Mouse (Mus musculus) adrenal gland, postnatal 25 days (tissue): Measurements from ENCODE around the gene Tgfa. TPM values are rescaled to one million over a fixed set of nuclear protein-coding genes. Genes with fewer than 3 reads are reported as not detected.

Experiments
- DNase-seq: peaks from one replicate; pipeline ENCODE4 v3.0.0; 2021; ENCODE audit warnings: mixed read lengths
- total RNA-seq: library from RNA; stranded (reverse); gene quantifications from 2 replicates; pipeline ENCODE4 v1.2.3, GENCODE M21; 2021

Gene Tgfa
- total RNA-seq, 1 experiment from 2014 or later: 22.4 TPM

- no peak for DNase-seq
Observed at GRCm38 (mm10) chr6:86233512-86234430, 38.7 kb downstream of the Tgfa start.

DNA sequence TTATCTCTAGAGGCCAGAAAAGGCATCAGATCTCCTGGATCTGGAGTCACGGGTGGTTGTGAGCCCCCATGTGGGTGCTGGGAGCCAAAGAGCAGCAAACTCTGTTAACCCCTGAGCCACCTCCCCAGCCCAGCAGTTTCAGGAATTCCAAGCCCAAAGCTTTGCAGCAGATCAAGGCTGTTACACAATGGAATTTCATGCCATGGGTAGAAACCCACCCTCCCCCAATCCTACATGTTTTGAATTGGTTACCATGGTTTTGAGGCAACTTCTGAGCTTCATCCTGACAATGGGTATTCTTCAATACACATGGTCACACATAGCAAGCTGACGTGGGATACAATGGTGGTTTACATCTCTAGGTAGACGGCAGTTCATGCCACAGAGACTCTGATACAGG, 49.8 kb downstream of the Tgfa start:
- DNase-seq: no peak

DNA sequence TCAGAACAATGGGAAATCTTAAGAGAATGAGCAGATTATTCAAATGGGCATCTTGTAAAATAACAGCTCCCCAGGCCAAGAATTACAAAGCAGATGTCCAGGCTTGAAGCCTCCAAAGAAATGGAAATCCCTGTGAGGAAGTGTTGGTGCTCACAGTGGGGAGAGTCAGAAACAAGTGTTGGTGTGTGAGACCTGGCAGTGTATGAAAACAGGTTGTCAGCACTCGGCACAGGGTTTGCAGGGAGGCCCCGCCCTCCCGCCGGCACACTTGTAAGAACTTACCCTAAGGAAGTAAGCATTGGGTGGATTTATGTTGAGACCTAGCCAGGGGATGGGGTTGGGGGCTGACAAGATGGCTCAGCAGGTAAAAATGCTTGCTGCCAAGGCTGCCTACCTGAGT, 50.9 kb downstream of the Tgfa start:
- DNase-seq: no peak

GRCm38 (mm10) chr6:86248562-86248961, 53.5 kb downstream of the Tgfa start:
- DNase-seq: no peak

GRCm38 (mm10) chr6:86249042-86249441, 54.0 kb downstream of the Tgfa start:
- DNase-seq: no peak

DNA sequence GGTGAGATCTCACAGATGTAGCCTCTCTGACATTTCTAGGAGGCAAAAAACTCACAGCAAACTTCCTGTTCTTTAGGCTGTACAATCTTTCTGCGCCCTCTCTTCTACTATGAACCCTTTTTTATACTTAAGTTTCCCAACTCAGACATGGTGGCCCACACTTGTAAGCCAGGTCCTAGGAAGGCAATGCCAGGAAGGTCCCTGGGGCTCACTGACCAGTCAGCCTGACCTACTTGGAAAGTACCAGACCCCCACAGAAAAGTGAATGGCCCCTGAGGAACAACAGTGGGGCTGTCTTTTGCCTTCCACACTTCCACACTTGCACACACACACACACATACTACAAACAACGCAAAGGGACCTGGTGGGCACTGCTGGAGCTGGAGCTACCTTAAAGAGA, 55.2 kb downstream of the Tgfa start:
- no peak for DNase-seq

DNA sequence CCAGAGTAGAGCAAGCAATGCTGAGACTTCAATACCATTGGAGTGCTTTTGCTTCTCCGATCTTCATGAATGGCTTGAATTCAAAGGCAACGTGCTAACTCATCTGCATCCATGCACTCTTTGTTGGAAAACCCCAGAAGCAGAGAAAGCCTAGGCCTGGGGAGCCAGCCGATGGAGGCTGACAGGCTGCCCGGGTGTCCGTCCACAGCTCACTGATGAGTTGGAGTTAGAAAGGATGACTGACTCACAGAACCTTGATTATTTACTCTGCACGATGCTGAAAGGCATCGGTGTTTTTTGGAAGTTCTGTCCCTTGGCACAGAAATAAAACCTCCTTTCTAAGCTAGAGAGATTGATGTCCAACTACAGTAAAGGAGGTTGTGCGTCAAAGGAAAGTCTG, 55.8 kb downstream of the Tgfa start:
- DNase-seq: no peak

- DNase-seq: no peak
Observed at GRCm38 (mm10) chr6:86252176-86253125, 57.4 kb downstream of the Tgfa start.

DNA sequence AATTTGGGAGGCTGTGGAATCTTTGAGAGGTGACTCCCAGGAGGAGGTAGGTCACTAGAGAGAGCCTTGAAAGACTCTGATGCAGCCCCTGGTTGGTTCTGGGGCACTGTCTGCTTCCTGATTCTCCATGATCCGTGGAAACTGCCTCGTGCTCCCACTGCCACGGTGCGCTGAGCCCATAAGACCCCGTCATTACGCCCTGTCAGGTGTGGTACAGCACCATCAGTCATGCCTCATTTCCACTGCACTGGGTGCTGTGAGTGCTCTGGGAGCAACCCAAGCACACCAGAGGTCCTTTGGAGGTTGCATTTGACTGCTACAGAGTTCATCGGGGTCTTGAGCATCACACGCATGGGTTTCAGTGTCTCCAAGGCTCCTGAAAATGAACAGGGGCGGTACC, 60.9 kb downstream of the Tgfa start:
- DNase-seq: no peak

DNA sequence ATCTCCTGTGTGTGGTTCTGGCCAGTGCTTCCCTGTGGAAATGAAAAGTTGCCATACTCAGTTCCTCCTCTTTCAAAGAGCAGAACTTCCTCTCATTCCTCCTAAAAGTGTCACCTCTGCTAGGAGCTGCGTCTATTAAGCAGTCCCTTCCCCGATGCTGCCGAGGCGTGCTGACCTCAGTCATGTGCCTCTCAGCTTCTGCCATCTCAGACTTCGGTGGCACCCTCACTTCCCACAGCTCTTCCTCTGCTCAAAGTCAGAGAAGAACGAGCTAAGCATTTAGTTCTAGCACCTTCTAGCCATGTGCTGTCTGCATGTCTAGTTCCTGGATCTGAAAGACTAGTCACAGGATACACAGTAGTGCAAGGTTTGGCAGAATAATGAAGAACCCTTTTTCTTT, 64.2 kb downstream of the Tgfa start:
- no peak for DNase-seq

- DNase-seq: no peak
Observed at GRCm38 (mm10) chr6:86260322-86261050, 65.5 kb downstream of the Tgfa start.

DNA sequence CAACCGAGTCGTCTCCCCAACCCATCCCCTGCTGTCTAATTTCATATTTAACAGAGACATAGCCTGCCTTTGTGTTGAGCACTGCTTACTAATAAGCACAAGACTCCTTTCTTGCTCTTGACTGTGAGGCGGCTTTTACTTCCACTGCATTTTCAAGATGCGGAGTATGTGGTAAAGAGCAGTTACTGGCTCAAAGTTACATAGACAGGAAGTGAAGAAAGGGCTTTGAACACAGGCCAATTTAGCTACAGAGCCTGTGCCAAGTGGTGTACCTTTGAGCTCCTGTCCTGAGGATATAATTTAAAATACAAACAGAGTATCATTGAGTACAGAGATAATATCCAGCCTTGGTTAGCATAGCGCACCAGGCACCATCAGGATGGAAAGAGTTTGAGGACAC, 71.8 kb downstream of the Tgfa start:
- no peak for DNase-seq

DNA sequence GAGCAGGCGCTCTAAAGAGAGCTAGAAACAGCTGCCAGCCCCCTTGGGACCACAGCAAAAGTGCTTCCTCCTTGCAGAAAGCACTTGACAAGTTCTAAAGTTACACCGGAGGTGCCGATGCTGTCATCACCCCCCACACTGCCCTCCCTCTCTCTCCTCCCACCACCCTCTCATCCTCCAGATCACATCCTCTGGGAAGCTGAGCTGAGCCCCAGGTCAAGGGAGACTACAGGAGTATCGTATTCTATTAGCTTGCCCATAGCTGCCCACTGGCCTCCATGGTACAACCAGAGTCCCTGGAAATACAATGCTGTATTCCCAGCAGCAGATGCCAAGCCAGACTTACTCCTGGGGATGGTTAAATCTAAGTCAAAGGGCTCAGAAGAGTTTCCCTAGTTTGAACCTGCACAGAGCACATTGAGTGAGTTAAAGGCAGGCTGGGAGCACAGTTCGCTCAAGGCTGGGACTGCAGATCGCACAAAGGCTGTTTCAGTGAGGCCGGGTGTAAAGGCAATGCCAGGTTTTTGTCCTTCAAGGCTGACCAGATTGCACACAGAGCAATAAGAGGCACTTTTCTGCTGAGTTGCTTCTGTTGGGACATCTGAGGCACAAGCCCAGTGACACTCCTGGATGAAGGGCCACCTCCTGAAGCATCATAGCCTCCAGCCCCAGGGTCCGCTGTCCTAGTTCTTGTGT, 75.5 kb downstream of the Tgfa start:
- DNase-seq: peak; percentile 18

DNA sequence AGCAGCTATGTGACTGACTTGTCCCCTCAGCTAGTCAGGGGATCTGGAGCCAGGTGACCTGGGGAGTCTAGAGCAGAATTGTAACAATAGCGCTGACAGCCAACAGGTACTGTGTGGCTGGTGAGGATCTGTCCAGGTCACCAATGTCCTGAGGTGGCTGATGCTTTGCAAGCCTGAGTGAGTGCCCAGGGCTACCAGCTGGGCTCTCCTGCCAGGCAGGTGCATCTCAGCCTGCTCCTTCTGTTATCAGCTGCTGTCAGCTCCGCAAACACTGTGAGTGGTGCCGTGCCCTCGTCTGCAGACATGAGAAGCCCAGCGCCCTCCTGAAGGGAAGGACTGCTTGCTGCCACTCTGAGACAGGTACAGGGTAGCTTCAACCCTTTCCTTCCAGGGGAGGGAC, 76.1 kb downstream of the Tgfa start:
- DNase-seq: no peak

DNA sequence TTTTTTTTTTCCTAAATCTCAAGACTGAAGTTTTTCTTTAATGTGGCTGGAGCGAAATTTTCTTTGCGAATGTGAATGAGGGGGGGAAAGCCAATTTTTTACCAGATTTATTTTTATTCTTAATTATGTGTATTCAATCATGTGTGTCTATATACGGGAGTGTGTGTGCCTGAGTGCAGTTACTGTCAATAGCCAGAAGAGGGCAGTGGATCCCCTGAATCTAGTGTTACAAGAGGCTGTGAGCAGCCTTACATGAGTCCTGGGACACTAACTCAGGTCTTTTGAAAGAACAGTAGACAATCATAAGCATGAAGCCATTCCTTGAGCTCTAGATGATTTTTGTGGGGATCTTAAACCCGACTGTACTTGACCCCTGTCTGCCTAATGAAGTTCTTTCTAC, 80.7 kb downstream of the Tgfa start:
- DNase-seq: no peak

DNA sequence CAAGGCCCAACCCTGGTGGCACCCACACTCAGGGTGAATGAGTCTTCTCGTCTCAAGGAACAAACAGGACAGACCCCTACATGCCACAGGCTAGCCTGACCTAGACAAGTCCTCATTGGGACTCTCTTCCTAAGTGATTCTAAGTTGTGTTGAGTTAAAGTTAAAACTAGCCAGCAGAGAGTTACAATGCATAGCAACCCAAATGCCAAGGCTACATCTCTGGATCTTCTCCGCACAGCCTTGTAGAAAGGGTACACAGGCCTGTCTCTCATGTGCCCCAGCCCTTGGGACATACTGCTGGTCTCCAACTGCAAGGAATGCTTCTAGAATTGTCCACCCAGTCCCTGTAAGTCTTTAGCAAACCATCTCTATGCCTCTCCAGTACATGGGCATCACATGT, 81.8 kb downstream of the Tgfa start:
- DNase-seq: no peak

- DNase-seq: no peak
Observed at GRCm38 (mm10) chr6:86277620-86278019, 82.6 kb downstream of the Tgfa start.

GRCm38 (mm10) chr6:86281573-86282210, 86.7 kb downstream of the Tgfa start:
- no peak for DNase-seq

DNA sequence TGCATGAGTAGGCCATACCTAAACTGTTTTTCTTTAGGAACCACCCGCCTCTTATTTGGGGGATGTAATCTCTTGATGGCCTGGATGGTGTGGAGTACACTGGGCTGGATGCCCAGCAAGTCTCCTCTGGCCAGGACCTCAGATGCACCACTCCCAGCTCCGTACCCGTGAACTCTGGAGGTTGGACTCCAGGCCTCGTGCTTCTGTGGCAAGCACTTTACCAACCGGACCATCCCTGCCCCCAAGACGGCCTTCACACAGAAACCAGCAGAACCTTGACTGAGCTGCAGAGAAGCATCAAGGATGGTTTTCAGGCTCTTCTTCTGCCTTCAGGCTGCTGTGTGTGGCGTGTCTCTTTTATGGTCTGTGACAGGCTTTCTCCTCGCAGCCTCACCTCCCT, 98.3 kb downstream of the Tgfa start:
- DNase-seq: no peak

DNA sequence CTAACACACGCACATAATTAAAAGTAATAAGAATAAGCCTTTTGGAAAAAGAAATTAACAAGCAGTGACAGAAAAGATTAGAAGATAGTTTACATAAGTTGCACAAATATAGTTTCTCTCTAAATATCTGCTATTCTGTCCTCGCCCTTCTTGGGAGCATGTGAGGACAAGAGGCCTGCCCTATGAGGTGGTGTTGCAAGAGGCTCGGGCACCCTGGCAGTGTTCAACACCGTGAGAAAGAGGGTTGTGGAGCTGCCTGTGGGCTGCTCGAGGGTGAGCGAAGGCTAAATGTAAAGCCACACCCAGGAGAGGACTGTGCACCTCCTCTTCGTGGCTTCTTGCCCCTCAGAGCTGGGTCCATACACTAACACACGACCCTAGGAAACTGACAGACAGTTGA, 100.4 kb downstream of the Tgfa start:
- no peak for DNase-seq

DNA sequence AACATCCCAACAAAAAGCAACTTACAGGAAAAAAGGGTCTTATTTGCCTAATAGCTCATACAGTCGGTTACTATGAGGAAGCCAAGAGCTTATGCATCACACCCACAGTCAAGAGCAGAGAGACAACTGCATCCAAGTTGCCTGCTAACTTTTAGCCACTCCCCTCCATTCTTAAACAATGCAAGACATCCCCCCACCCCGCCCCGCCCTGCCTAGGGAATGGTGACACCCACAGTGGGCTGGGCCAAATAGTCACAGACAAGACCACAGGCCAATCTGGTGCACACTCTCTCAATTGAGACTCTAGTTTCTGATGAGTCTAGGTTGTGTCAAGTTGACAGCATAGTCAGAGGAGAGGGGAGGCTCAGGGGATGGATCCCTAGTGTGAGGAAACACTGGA, 101.1 kb downstream of the Tgfa start:
- DNase-seq: no peak
